Mouse (Mus musculus) megakaryocyte, embryonic 14.5 days (primary cell): ENCODE results near the gene Grin3b.

ENCODE experiments used
- FLI1 ChIP-seq: IDR thresholded peaks from 2 replicates; pipeline ENCODE4 v1.6.1; 2012; ENCODE audit warnings: low read length, inconsistent platforms, mixed read lengths
- GATA1 ChIP-seq: IDR thresholded peaks from 3 replicates; pipeline ENCODE4 v1.6.1; 2012; ENCODE audit warnings: mixed read lengths, low read length, inconsistent platforms, borderline replicate concordance

GRCm38 (mm10) chr10:80017771-80018170 lies 47.3 kb downstream of the Grin3b start:
- TF ChIP-seq GATA1 (no peak), FLI1 (no peak)
